16 mouse cellular contexts compared by ENCODE assay signal in the genomic region with DNA sequence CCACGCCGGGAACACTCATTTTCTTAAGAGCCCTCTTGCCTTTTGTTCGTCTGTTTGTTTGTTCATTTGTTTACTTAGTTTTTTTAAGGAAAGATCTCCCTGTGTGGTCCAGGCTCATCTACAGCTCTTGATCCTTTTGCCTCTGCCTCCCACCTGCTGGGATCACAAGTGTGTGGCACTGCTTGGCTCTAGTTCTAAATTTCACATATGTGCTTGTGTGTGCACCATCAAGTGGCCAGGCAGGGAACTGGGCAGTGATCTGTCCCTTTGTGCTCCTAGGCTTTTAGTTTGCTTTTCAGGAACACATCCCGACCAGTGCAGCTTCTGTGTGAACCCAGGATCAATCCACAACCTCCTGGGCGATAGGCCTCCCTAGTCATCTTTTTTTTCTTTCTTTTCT. TPM values are rescaled to one million over a fixed set of nuclear protein-coding genes. Genes with fewer than 3 reads are reported as not detected.
DNase-seq lines count a peak whose midpoint lies in the region; ATAC-seq and TF ChIP-seq lines count a peak whose summit lies in the region.
"Had no signal": no experiment of that assay in that cellular context is flagged by ENCODE, and none has a peak within 500 bp of the region (broad histone marks: within the 10 kb centered on the region; RNA-seq: fewer than 3 reads in every experiment).

No protein-coding gene starts in this region.

- DNase-seq in heart, adult 11 months, result peak; percentile 83
- DNase-seq in liver, postnatal 0 days, result no peak
- no peak for DNase-seq in liver, embryonic 11.5 days (ENCODE audit: low spot score)
- DNase-seq in ZHBTc4 (ENCODE audit: low read depth, low spot score), result peak; percentile 74
- DNase-seq in spleen, postnatal 36 days (ENCODE audit: low spot score in 2 of 2), result no peak
- DNase-seq: adrenal gland, adult 8-10 months; liver; lung, postnatal 4 days; right cerebral cortex, adult 18-20 months had no signal

- WGBS in heart, embryonic 11.5 days (ENCODE audit: insufficient replicate concordance), result 66% methylated on average over 5 of the region's 5 CpGs
- WGBS in liver, postnatal 0 days (ENCODE audit: insufficient replicate concordance), result 62% methylated on average over 5 of the region's 5 CpGs
- 70% methylated on average over 5 of the region's 5 CpGs for WGBS in liver, embryonic 11.5 days
- 63% methylated on average over 5 of the region's 5 CpGs for WGBS in small intestine, adult 2 months

- no peak for TF ChIP-seq POLR2A in small intestine, adult 2 months (IDR thresholded peaks at IDR 0.05; ENCODE audit: low read depth, low read length)

- H3K9me3 ChIP-seq in heart, embryonic 11.5 days (replicated peaks; ENCODE audit: control insufficient read depth, low read length), result no peaks in the 10 kb centered on the region
- H3K9me3 ChIP-seq in liver, postnatal 0 days (ENCODE audit: low read length), result no peaks in the 10 kb centered on the region
- H3K9me3 ChIP-seq in liver, embryonic 11.5 days (ENCODE audit: control insufficient read depth, low read length), result no peaks in the 10 kb centered on the region
- H3K9me3 ChIP-seq: heart, embryonic 12.5 days; hindbrain, embryonic 10.5 days; midbrain, embryonic 15.5 days; neural tube, embryonic 13.5 days had no signal

- peaks cover 3% of the 10 kb centered on the region; the same call in 1 of the 2 replicates for H3K36me3 ChIP-seq in heart, embryonic 11.5 days (ENCODE audit: control insufficient read depth, insufficient read depth, low read length)
- H3K36me3 ChIP-seq in liver, postnatal 0 days (replicated peaks; ENCODE audit: insufficient read depth, low read length), result no peaks in the 10 kb centered on the region
- no peaks in the 10 kb centered on the region for H3K36me3 ChIP-seq in liver, embryonic 11.5 days (ENCODE audit: control insufficient read depth, insufficient read depth, low read length)
- no peaks in the 10 kb centered on the region for H3K36me3 ChIP-seq in small intestine, adult 2 months (ENCODE audit: control insufficient read depth, insufficient read depth, low read length)
- H3K36me3 ChIP-seq: hindbrain, embryonic 10.5 days; midbrain, embryonic 15.5 days; neural tube, embryonic 13.5 days had no signal

- no peaks in the 10 kb centered on the region for H3K27me3 ChIP-seq in heart, embryonic 11.5 days (ENCODE audit: control insufficient read depth, insufficient read depth, low read length)
- H3K27me3 ChIP-seq in liver, postnatal 0 days (ENCODE audit: insufficient read depth, low read length), result 0 out of 2 replicates have a peak, but pooled peaks cover 15% of the 10 kb centered on the region
- H3K27me3 ChIP-seq in liver, embryonic 11.5 days (replicated peaks; ENCODE audit: control insufficient read depth, insufficient read depth, low read length), result no peaks in the 10 kb centered on the region
- H3K27me3 ChIP-seq in small intestine, adult 2 months (ENCODE audit: control insufficient read depth, insufficient read depth, low read length), result no peaks in the 10 kb centered on the region
- H3K27me3 ChIP-seq: heart, embryonic 12.5 days; midbrain, embryonic 15.5 days; neural tube, embryonic 13.5 days had no signal

- TF ChIP-seq CTCF in liver, postnatal 0 days (IDR thresholded peaks at IDR 0.05; ENCODE audit: low read depth), result peak; percentile 35
- peak; percentile 30; the same call in 1 of the 2 replicates for TF ChIP-seq CTCF in small intestine, adult 2 months (IDR thresholded peaks at IDR 0.05; ENCODE audit: extremely low read depth, insufficient read length, insufficient replicate concordance, low read depth, low read length)

- no peak overlapping the region for H3K9ac ChIP-seq in heart, embryonic 11.5 days (ENCODE audit: low read depth, low read length)
- no peak overlapping the region for H3K9ac ChIP-seq in liver, postnatal 0 days (replicated peaks)
- H3K9ac ChIP-seq in liver, embryonic 11.5 days (ENCODE audit: low read depth, low read length), result no peak overlapping the region
- H3K9ac ChIP-seq: heart, embryonic 12.5 days; midbrain, embryonic 15.5 days; neural tube, embryonic 13.5 days had no signal

- no peak for TF ChIP-seq EP300 in liver, postnatal 0 days (IDR thresholded peaks at IDR 0.05; ENCODE audit: low read depth)

- no peak overlapping the region for H3K27ac ChIP-seq in heart, embryonic 11.5 days (ENCODE audit: low read depth, low read length)
- H3K27ac ChIP-seq in liver, postnatal 0 days (ENCODE audit: low read depth), result no peak overlapping the region
- no peak overlapping the region for H3K27ac ChIP-seq in liver, embryonic 11.5 days (ENCODE audit: low read depth, low read length)
- H3K27ac ChIP-seq in small intestine, adult 2 months (ENCODE audit: insufficient read depth, low read depth, low read length), result no peak overlapping the region
- H3K27ac ChIP-seq: hindbrain, embryonic 10.5 days; midbrain, embryonic 15.5 days; neural tube, embryonic 13.5 days had no signal

- no peak overlapping the region for H3K4me3 ChIP-seq in heart, embryonic 11.5 days (ENCODE audit: low read depth, low read length)
- H3K4me3 ChIP-seq in liver, postnatal 0 days (ENCODE audit: low read depth, low read length), result no peak overlapping the region
- no peak overlapping the region for H3K4me3 ChIP-seq in liver, embryonic 11.5 days (ENCODE audit: low read depth, low read length)
- H3K4me3 ChIP-seq in small intestine, adult 2 months (ENCODE audit: low read depth, low read length), result no peak overlapping the region
- H3K4me3 ChIP-seq: erythroblast, embryonic 14.5 days; heart, embryonic 12.5 days; hindbrain, embryonic 10.5 days; midbrain, embryonic 15.5 days; neural tube, embryonic 13.5 days had no signal

- no peak overlapping the region for H3K4me2 ChIP-seq in heart, embryonic 11.5 days
- H3K4me2 ChIP-seq in liver, postnatal 0 days (ENCODE audit: low read depth, low read length), result no peak overlapping the region
- no peak overlapping the region for H3K4me2 ChIP-seq in liver, embryonic 11.5 days
- H3K4me2 ChIP-seq: heart, embryonic 12.5 days; midbrain, embryonic 15.5 days; neural tube, embryonic 13.5 days had no signal

- ATAC-seq in heart, embryonic 11.5 days (replicated peaks; ENCODE audit: insufficient number of reproducible peaks, low FRiP score, low TSS enrichment), result no peak
- no peak for ATAC-seq in liver, postnatal 0 days
- ATAC-seq in liver, embryonic 11.5 days (replicated peaks; ENCODE audit: low FRiP score), result no peak
- ATAC-seq: midbrain, embryonic 15.5 days had no signal

- H3K4me1 ChIP-seq in heart, embryonic 11.5 days (ENCODE audit: control insufficient read depth, insufficient read depth, low read length), result no peaks in the 10 kb centered on the region
- no peaks in the 10 kb centered on the region for H3K4me1 ChIP-seq in liver, postnatal 0 days (ENCODE audit: insufficient read depth)
- no peaks in the 10 kb centered on the region for H3K4me1 ChIP-seq in liver, embryonic 11.5 days (replicated peaks; ENCODE audit: control insufficient read depth, insufficient read depth, low read length)
- H3K4me1 ChIP-seq in small intestine, adult 2 months (ENCODE audit: control insufficient read depth, insufficient read depth, insufficient read length, low read length), result no peaks in the 10 kb centered on the region
- H3K4me1 ChIP-seq: heart, embryonic 12.5 days; hindbrain, embryonic 10.5 days; midbrain, embryonic 15.5 days; neural tube, embryonic 13.5 days had no signal

RNA-seq across cellular contexts. Expression of a gene that starts 8.8 kb away (rescaled TPM):
- 4.7 and 5.3 TPM in 2 replicates for polyA plus RNA-seq in heart, embryonic 11.5 days (2014; fragmentation: Nextera tagmentation; extraction: Ambion mirVana)
- polyA plus RNA-seq in liver, postnatal 0 days (2015; fragmentation: Nextera tagmentation; extraction: Ambion mirVana), result 0.32 and 0.39 TPM in 2 replicates
- 2.9 and 3.1 TPM in 2 replicates for polyA plus RNA-seq in liver, embryonic 11.5 days (2014; fragmentation: Nextera tagmentation; extraction: Ambion mirVana)
- polyA plus RNA-seq in small intestine, adult 2 months (2012; rRNA removed), result 2.5 and 3.5 TPM in 2 replicates
- polyA plus RNA-seq: erythroblast, embryonic 14.5 days had no signal

Comparison
In these comparisons a context has a peak if more than half of its experiments do, and no peak if none do; other contexts are left out.
1. DNase-seq: peak in heart, adult 11 months (single experiment) and ZHBTc4 (single experiment); none in liver, postnatal 0 days (single experiment), liver, embryonic 11.5 days (single experiment) and spleen, postnatal 36 days (0 of 2).